Mouse (Mus musculus): ENCODE measurements around the gene Gpatch11. TPM values are rescaled to one million over a fixed set of nuclear protein-coding genes. Genes with fewer than 3 reads are reported as not detected.
"Not testable (repeated sequence)": the region's sequence is repeated elsewhere in the genome, so short reads cannot be mapped to it uniquely, and the experiment has no call there.

The Gpatch11 gene
- polyA plus RNA-seq (2015; fragmentation: Nextera tagmentation; extraction: Ambion mirVana) = 38.0 and 41.1 TPM in 2 replicates

GRCm38 (mm10) chr17:78834856-78835835, at the start of gene Gpatch11, which contains the start of gene Heatr5b:
Gene Gpatch11 (plus strand): TSS chr17:78835567.
Gene Heatr5b (minus strand): TSS chr17:78835364.
- Histone ChIP-seq H3K4me3 (ENCODE audit: low read length) (peak within 1 kb of the TSS; percentile 94), H3K4me1 (replicated peaks; ENCODE audit: control insufficient read depth, insufficient read depth, low read length) (peaks cover 2% of the 10 kb centered on the region; the same call in 1 of the 2 replicates), H3K36me3 (ENCODE audit: control insufficient read depth, insufficient read depth, low read length) (peaks cover 8% of the 10 kb centered on the region), H3K9me3 (ENCODE audit: control insufficient read depth, low read length) (no peaks in the 10 kb centered on the region), H3K9ac (ENCODE audit: low read length) (peak within 1 kb of the TSS; percentile 86), H3K27me3 (ENCODE audit: control insufficient read depth, insufficient read depth, low read depth, low read length) (no peaks in the 10 kb centered on the region), H3K27ac (ENCODE audit: low read length) (peak within 1 kb of the TSS; percentile 88), H3K4me2 (ENCODE audit: low read depth, low read length) (peak within 1 kb of the TSS; percentile 94)
- WGBS = 0% methylated on average over 81 of the region's 81 CpGs
- ATAC-seq (ENCODE audit: low read depth) = peak; percentile 99

GRCm38 (mm10) chr17:78788273-78788672, 47.1 kb upstream of the Gpatch11 start:
- not testable (repeated sequence) for H3K27ac ChIP-seq (ENCODE audit: low read length); H3K9me3 ChIP-seq (ENCODE audit: control insufficient read depth, low read length); H3K36me3 ChIP-seq (ENCODE audit: control insufficient read depth, insufficient read depth, low read length); H3K4me1 ChIP-seq (replicated peaks; ENCODE audit: control insufficient read depth, insufficient read depth, low read length); H3K9ac ChIP-seq (ENCODE audit: low read length); ATAC-seq (ENCODE audit: low read depth); H3K4me2 ChIP-seq (ENCODE audit: low read depth, low read length); H3K27me3 ChIP-seq (ENCODE audit: control insufficient read depth, insufficient read depth, low read depth, low read length); H3K4me3 ChIP-seq (ENCODE audit: low read length)
- WGBS = 74% methylated on average over 3 of the region's 3 CpGs

GRCm38 (mm10) chr17:78791068-78791689, 44.2 kb upstream of the Gpatch11 start:
- peaks cover 19% of the 10 kb centered on the region for H3K36me3 ChIP-seq (ENCODE audit: control insufficient read depth, insufficient read depth, low read length)
- no peaks in the 10 kb centered on the region for H3K27me3 ChIP-seq (ENCODE audit: control insufficient read depth, insufficient read depth, low read depth, low read length)
- no peak overlapping the region for H3K4me3 ChIP-seq (ENCODE audit: low read length)
- H3K4me2 ChIP-seq (ENCODE audit: low read depth, low read length) = no peak overlapping the region
- H3K4me1 ChIP-seq (replicated peaks; ENCODE audit: control insufficient read depth, insufficient read depth, low read length) = no peaks in the 10 kb centered on the region
- no peak for ATAC-seq (ENCODE audit: low read depth)
- H3K9ac ChIP-seq (ENCODE audit: low read length) = no peak overlapping the region
- WGBS = 73% methylated on average over 7 of the region's 7 CpGs
- H3K9me3 ChIP-seq (ENCODE audit: control insufficient read depth, low read length) = no peaks in the 10 kb centered on the region
- H3K27ac ChIP-seq (ENCODE audit: low read length) = no peak overlapping the region

GRCm38 (mm10) chr17:78791690-78792070, 43.7 kb upstream of the Gpatch11 start:
- no peak overlapping the region for H3K4me3 ChIP-seq (ENCODE audit: low read length)
- H3K9ac ChIP-seq (ENCODE audit: low read length) = no peak overlapping the region
- H3K27ac ChIP-seq (ENCODE audit: low read length) = no peak overlapping the region
- H3K36me3 ChIP-seq (ENCODE audit: control insufficient read depth, insufficient read depth, low read length) = peaks cover 19% of the 10 kb centered on the region
- H3K4me1 ChIP-seq (replicated peaks; ENCODE audit: control insufficient read depth, insufficient read depth, low read length) = no peaks in the 10 kb centered on the region
- ATAC-seq (ENCODE audit: low read depth) = no peak
- H3K27me3 ChIP-seq (ENCODE audit: control insufficient read depth, insufficient read depth, low read depth, low read length) = no peaks in the 10 kb centered on the region
- no peaks in the 10 kb centered on the region for H3K9me3 ChIP-seq (ENCODE audit: control insufficient read depth, low read length)
- no peak overlapping the region for H3K4me2 ChIP-seq (ENCODE audit: low read depth, low read length)
- WGBS = 95% methylated on average over 3 of the region's 3 CpGs

- Histone ChIP-seq H3K9me3 (ENCODE audit: control insufficient read depth, low read length) (no peaks in the 10 kb centered on the region), H3K27me3 (ENCODE audit: control insufficient read depth, insufficient read depth, low read depth, low read length) (no peaks in the 10 kb centered on the region), H3K4me2 (ENCODE audit: low read depth, low read length) (no peak overlapping the region), H3K4me3 (ENCODE audit: low read length) (no peak overlapping the region), H3K36me3 (ENCODE audit: control insufficient read depth, insufficient read depth, low read length) (peaks cover 19% of the 10 kb centered on the region), H3K9ac (ENCODE audit: low read length) (no peak overlapping the region), H3K27ac (ENCODE audit: low read length) (no peak overlapping the region), H3K4me1 (replicated peaks; ENCODE audit: control insufficient read depth, insufficient read depth, low read length) (no peaks in the 10 kb centered on the region)
- WGBS = 86% methylated on average over 3 of the region's 3 CpGs
- no peak for ATAC-seq (ENCODE audit: low read depth)
Measured at GRCm38 (mm10) chr17:78792122-78792521, 43.2 kb upstream of the Gpatch11 start.

- WGBS = 75% methylated on average over 5 of the region's 5 CpGs
- Histone ChIP-seq H3K36me3 (ENCODE audit: control insufficient read depth, insufficient read depth, low read length) (peaks cover 19% of the 10 kb centered on the region), H3K27ac (ENCODE audit: low read length) (no peak overlapping the region), H3K27me3 (ENCODE audit: control insufficient read depth, insufficient read depth, low read depth, low read length) (no peaks in the 10 kb centered on the region), H3K4me2 (ENCODE audit: low read depth, low read length) (no peak overlapping the region), H3K9me3 (ENCODE audit: control insufficient read depth, low read length) (no peaks in the 10 kb centered on the region), H3K4me1 (replicated peaks; ENCODE audit: control insufficient read depth, insufficient read depth, low read length) (no peaks in the 10 kb centered on the region), H3K9ac (ENCODE audit: low read length) (no peak overlapping the region), H3K4me3 (ENCODE audit: low read length) (no peak overlapping the region)
- ATAC-seq (ENCODE audit: low read depth) = no peak
Measured at GRCm38 (mm10) chr17:78794390-78794789, 41.0 kb upstream of the Gpatch11 start.

- no peaks in the 10 kb centered on the region for H3K27me3 ChIP-seq (ENCODE audit: control insufficient read depth, insufficient read depth, low read depth, low read length)
- ATAC-seq (ENCODE audit: low read depth) = no peak
- no peak overlapping the region for H3K9ac ChIP-seq (ENCODE audit: low read length)
- no peak overlapping the region for H3K4me2 ChIP-seq (ENCODE audit: low read depth, low read length)
- 93% methylated on average over 1 of the region's 1 CpGs for WGBS
- H3K27ac ChIP-seq (ENCODE audit: low read length) = no peak overlapping the region
- no peaks in the 10 kb centered on the region for H3K4me1 ChIP-seq (replicated peaks; ENCODE audit: control insufficient read depth, insufficient read depth, low read length)
- H3K4me3 ChIP-seq (ENCODE audit: low read length) = no peak overlapping the region
- peaks cover 16% of the 10 kb centered on the region for H3K36me3 ChIP-seq (ENCODE audit: control insufficient read depth, insufficient read depth, low read length)
- H3K9me3 ChIP-seq (ENCODE audit: control insufficient read depth, low read length) = no peaks in the 10 kb centered on the region
Measured at GRCm38 (mm10) chr17:78797222-78797621, 38.1 kb upstream of the Gpatch11 start.

- ATAC-seq (ENCODE audit: low read depth) = no peak; the same call in 1 of the 2 replicates
- H3K9ac ChIP-seq (ENCODE audit: low read length) = no peak overlapping the region
- no peak overlapping the region for H3K4me2 ChIP-seq (ENCODE audit: low read depth, low read length)
- H3K36me3 ChIP-seq (ENCODE audit: control insufficient read depth, insufficient read depth, low read length) = peaks cover 9% of the 10 kb centered on the region
- no peaks in the 10 kb centered on the region for H3K27me3 ChIP-seq (ENCODE audit: control insufficient read depth, insufficient read depth, low read depth, low read length)
- H3K9me3 ChIP-seq (ENCODE audit: control insufficient read depth, low read length) = no peaks in the 10 kb centered on the region
- H3K27ac ChIP-seq (ENCODE audit: low read length) = no peak overlapping the region
- H3K4me1 ChIP-seq (replicated peaks; ENCODE audit: control insufficient read depth, insufficient read depth, low read length) = no peaks in the 10 kb centered on the region
- no peak overlapping the region for H3K4me3 ChIP-seq (ENCODE audit: low read length)
Measured at GRCm38 (mm10) chr17:78809019-78809418, 26.3 kb upstream of the Gpatch11 start.

GRCm38 (mm10) chr17:78809582-78809981, 25.8 kb upstream of the Gpatch11 start:
- H3K4me3 ChIP-seq (ENCODE audit: low read length) = no peak overlapping the region
- H3K9me3 ChIP-seq (ENCODE audit: control insufficient read depth, low read length) = no peaks in the 10 kb centered on the region
- H3K4me2 ChIP-seq (ENCODE audit: low read depth, low read length) = no peak overlapping the region
- H3K36me3 ChIP-seq (ENCODE audit: control insufficient read depth, insufficient read depth, low read length) = peaks cover 9% of the 10 kb centered on the region
- WGBS = 91% methylated on average over 3 of the region's 3 CpGs
- no peak overlapping the region for H3K9ac ChIP-seq (ENCODE audit: low read length)
- no peaks in the 10 kb centered on the region for H3K4me1 ChIP-seq (replicated peaks; ENCODE audit: control insufficient read depth, insufficient read depth, low read length)
- no peaks in the 10 kb centered on the region for H3K27me3 ChIP-seq (ENCODE audit: control insufficient read depth, insufficient read depth, low read depth, low read length)
- ATAC-seq (ENCODE audit: low read depth) = no peak
- no peak overlapping the region for H3K27ac ChIP-seq (ENCODE audit: low read length)
